Mouse (Mus musculus) hindbrain, embryonic 10.5 days (tissue): Measurements from ENCODE around the gene Olfr1501. TPM values are rescaled to one million over a fixed set of nuclear protein-coding genes. Genes with fewer than 3 reads are reported as not detected.
"Not testable (repeated sequence)": the region's sequence is repeated elsewhere in the genome, so short reads cannot be mapped to it uniquely, and the experiment has no call there.

ENCODE experiments used
- DNase-seq: peaks from one replicate; pipeline ENCODE4 v3.0.0-alpha.2; 2017; ENCODE audit warnings: low spot score
- H3K27ac ChIP-seq: fragments of 300-500 bp; sonication (generic); 2 replicates; pipeline ENCODE4 v1.5.1; 2016; ENCODE audit warnings: mild to moderate bottlenecking, moderate library complexity
- H3K27me3 ChIP-seq: fragments of 300-500 bp; sonication (generic); 2 replicates; pipeline ENCODE4 v1.6.1; 2016; ENCODE audit warnings: mild to moderate bottlenecking; ENCODE audit not compliant: poor library complexity, insufficient read depth, severe bottlenecking
- H3K36me3 ChIP-seq: fragments of 300-500 bp; sonication (generic); 2 replicates; pipeline ENCODE4 v1.6.1; 2016; ENCODE audit warnings: mild to moderate bottlenecking, moderate library complexity
- H3K4me1 ChIP-seq: fragments of 300-500 bp; sonication (generic); replicated peaks from 2 replicates; pipeline ENCODE4 v1.6.1; 2016; ENCODE audit warnings: mild to moderate bottlenecking
- H3K4me3 ChIP-seq: fragments of 300-500 bp; sonication (generic); 2 replicates; pipeline ENCODE4 v1.5.1; 2016; ENCODE audit warnings: mild to moderate bottlenecking, moderate library complexity
- H3K9me3 ChIP-seq: fragments of 300-500 bp; sonication (generic); 2 replicates; pipeline ENCODE4 v1.6.1; 2016; ENCODE audit warnings: mild to moderate bottlenecking, moderate library complexity
- WGBS: fragments of 180-500 bp; shearing (Covaris S2); methylation state at CpG from one replicate; pipeline ENCODE4 v1.1.7; 2016; 5-methylcytosine and 5-hydroxymethylcytosine counted together
- polyA plus RNA-seq: library from polyadenylated mRNA; unstranded; fragments of >200 nt; fragmentation: Nextera tagmentation; extraction: Ambion mirVana; gene quantifications from 2 replicates; pipeline ENCODE4 v1.2.1, GENCODE M21; 2016

The Olfr1501 gene
- not detected in 2 replicates for polyA plus RNA-seq

DNA sequence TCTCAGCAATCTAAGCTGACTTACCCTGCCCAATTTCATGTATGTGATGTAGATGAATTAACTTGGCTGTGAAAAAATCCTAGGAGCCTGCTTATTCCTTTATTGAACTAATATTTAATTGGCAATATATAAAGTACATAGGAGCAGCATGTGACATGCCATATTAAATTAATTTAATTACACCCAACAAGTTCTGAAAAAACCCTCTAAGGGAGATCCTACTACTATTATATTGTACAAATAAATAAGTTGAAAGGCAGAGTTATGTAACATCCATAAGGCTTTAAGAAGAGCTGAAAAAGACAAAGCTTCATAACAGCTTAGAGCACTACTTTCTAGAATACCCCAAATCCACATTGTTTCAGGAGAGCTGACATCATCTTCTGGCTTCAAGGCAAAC is at the start of gene Olfr1501:
Olfr1501 (minus strand) TSS at position 101 of the 400 bp plus-strand sequence.
- H3K27ac ChIP-seq, H3K36me3 ChIP-seq, H3K27me3 ChIP-seq, H3K4me3 ChIP-seq, H3K4me1 ChIP-seq, DNase-seq, H3K9me3 ChIP-seq: not testable (repeated sequence)

- WGBS = 62% methylated on average over 1 of the region's 1 CpGs
- H3K9me3 ChIP-seq = no peaks in the 10 kb centered on the region
- no peaks in the 10 kb centered on the region for H3K36me3 ChIP-seq
- no peak within 1 kb of the TSS for H3K27ac ChIP-seq
- no peak within 1 kb of the TSS for H3K4me3 ChIP-seq
- no peaks in the 10 kb centered on the region for H3K4me1 ChIP-seq
- H3K27me3 ChIP-seq = no peaks in the 10 kb centered on the region
- no peak for DNase-seq
Observed at GRCm38 (mm10) chr19:13897828-13898227, 47.3 kb upstream of the Olfr1501 start, which contains the start of gene Olfr1504. Olfr1504 (minus strand) TSS chr19:13897928.

- Histone ChIP-seq H3K36me3 (no peaks in the 10 kb centered on the region), H3K27ac (no peak within 1 kb of the TSS), H3K9me3 (no peaks in the 10 kb centered on the region), H3K27me3 (no peaks in the 10 kb centered on the region), H3K4me1 (no peaks in the 10 kb centered on the region), H3K4me3 (no peak within 1 kb of the TSS)
- DNase-seq = no peak
- 92% methylated on average over 1 of the region's 1 CpGs for WGBS
Observed at GRCm38 (mm10) chr19:13861495-13861894, 11.0 kb upstream of the Olfr1501 start, which contains the start of gene Olfr1502. Olfr1502 (plus strand) TSS chr19:13861795.

DNA sequence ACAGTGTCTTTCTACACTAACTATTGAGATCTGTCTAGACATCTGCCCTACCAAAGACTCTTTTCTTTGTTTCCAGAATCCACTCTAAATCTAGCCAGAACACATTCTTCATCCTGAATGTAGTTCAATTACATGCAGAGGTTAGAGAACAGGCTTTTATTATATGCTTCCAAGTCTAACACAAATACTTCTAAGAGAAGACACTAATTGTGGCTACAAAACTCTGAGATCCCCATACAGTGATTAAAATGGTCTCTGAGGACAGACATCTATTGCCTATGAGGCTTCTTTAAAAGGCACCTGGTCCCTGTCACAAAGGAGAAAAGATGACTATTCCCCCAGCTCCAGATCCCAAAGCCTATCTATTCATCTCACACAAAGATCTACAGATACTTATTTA is 20.1 kb downstream of the Olfr1501 start, which contains the start of gene Olfr1500:
Olfr1500 (minus strand) TSS at position 101 of the 400 bp plus-strand sequence.
- H3K4me3 ChIP-seq = no peak within 1 kb of the TSS
- H3K36me3 ChIP-seq = no peaks in the 10 kb centered on the region
- DNase-seq = no peak
- H3K27me3 ChIP-seq = no peaks in the 10 kb centered on the region
- no peaks in the 10 kb centered on the region for H3K4me1 ChIP-seq
- no peak within 1 kb of the TSS for H3K27ac ChIP-seq
- no peaks in the 10 kb centered on the region for H3K9me3 ChIP-seq

DNA sequence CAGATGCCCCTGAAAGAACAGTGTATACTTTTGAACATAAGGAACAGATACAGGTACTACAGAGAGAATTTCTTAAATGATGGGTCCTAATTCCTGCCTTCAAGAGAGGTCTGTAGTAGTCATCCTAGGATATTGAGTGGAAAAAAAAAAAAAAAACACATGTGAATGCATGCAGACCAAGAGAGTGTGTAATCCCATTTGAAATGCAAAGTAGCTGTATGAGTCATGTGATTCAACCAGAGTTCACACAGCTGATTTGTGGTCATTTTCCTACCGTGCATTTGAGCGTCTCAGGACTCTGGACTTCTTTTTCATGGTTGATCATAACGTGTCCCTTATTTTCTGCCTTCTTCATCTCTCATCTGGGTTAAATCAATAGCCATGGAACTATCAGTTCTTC is 22.0 kb downstream of the Olfr1501 start:
- Histone ChIP-seq H3K36me3 (no peaks in the 10 kb centered on the region), H3K27ac (no peak overlapping the region), H3K9me3 (no peaks in the 10 kb centered on the region), H3K27me3 (no peaks in the 10 kb centered on the region), H3K4me3 (no peak overlapping the region), H3K4me1 (no peaks in the 10 kb centered on the region)
- WGBS = 82% methylated on average over 3 of the region's 3 CpGs
- no peak for DNase-seq

DNA sequence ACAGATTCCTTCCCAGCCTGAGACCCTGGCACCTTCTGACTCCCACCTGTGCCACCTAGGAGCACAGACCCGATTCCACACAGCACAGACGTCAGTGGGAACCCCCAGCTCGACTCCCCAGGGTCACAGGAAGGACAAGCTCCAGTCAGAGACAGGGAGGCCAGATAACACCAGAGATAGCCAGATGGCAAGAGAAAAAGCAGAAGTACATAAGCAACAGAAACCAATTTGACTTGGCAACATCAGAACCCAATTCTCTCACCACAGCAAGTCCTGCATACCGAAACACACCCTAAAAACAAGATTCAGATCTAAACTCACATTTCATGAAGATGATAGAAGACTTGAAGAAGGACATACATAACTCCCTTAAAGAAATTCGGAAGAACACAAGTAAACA is 29.6 kb downstream of the Olfr1501 start:
- WGBS = 69% methylated on average over 5 of the region's 5 CpGs
- no peak overlapping the region for H3K4me3 ChIP-seq
- no peak overlapping the region for H3K27ac ChIP-seq
- no peak for DNase-seq
- H3K4me1 ChIP-seq = no peaks in the 10 kb centered on the region
- no peaks in the 10 kb centered on the region for H3K27me3 ChIP-seq
- H3K36me3 ChIP-seq = no peaks in the 10 kb centered on the region
- no peaks in the 10 kb centered on the region for H3K9me3 ChIP-seq

GRCm38 (mm10) chr19:13819347-13819746 is 31.1 kb downstream of the Olfr1501 start, which contains the start of gene Olfr1499:
Olfr1499 (minus strand) TSS chr19:13819447.
- no peak within 1 kb of the TSS for H3K4me3 ChIP-seq
- H3K27me3 ChIP-seq = no peaks in the 10 kb centered on the region
- no peaks in the 10 kb centered on the region for H3K4me1 ChIP-seq
- no peaks in the 10 kb centered on the region for H3K36me3 ChIP-seq
- no peak for DNase-seq
- no peaks in the 10 kb centered on the region for H3K9me3 ChIP-seq
- no peak within 1 kb of the TSS for H3K27ac ChIP-seq

- 36% methylated on average over 5 of the region's 5 CpGs for WGBS
- no peak for DNase-seq
- no peak overlapping the region for H3K27ac ChIP-seq
- no peaks in the 10 kb centered on the region for H3K4me1 ChIP-seq
- no peaks in the 10 kb centered on the region for H3K36me3 ChIP-seq
- no peaks in the 10 kb centered on the region for H3K27me3 ChIP-seq
- H3K4me3 ChIP-seq = no peak overlapping the region
- no peaks in the 10 kb centered on the region for H3K9me3 ChIP-seq
Observed at GRCm38 (mm10) chr19:13818827-13819226, 31.7 kb downstream of the Olfr1501 start.

DNA sequence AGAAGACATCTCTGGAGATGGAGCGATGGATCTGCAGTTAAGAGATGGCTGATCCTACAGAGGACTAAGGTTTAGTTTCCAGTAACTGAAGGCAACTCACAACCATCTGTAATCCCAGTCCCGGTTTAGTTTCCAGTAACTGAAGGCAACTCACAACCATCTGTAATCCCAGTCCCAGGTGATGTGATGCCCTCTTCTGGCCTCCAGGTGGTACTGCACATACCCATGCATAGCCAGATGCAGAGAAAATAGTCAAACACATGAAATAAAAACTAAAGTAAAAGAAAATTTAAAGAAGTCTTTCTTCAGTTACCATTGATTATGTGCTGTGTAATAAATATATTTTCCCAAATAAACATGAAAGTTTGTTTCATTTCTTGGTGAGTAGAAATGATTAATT is 37.7 kb downstream of the Olfr1501 start:
- no peaks in the 10 kb centered on the region for H3K36me3 ChIP-seq
- no peak overlapping the region for H3K4me3 ChIP-seq
- no peaks in the 10 kb centered on the region for H3K4me1 ChIP-seq
- no peaks in the 10 kb centered on the region for H3K9me3 ChIP-seq
- WGBS = 66% methylated on average over 2 of the region's 2 CpGs
- no peaks in the 10 kb centered on the region for H3K27me3 ChIP-seq
- no peak for DNase-seq
- H3K27ac ChIP-seq = no peak overlapping the region

GRCm38 (mm10) chr19:13805486-13805885 is 45.0 kb downstream of the Olfr1501 start:
- H3K36me3 ChIP-seq, H3K9me3 ChIP-seq, H3K27me3 ChIP-seq, H3K4me1 ChIP-seq, DNase-seq, H3K27ac ChIP-seq, H3K4me3 ChIP-seq: not testable (repeated sequence)
- WGBS = 68% methylated on average over 1 of the region's 1 CpGs

- Histone ChIP-seq H3K36me3 (no peaks in the 10 kb centered on the region), H3K4me1 (no peaks in the 10 kb centered on the region), H3K27me3 (no peaks in the 10 kb centered on the region), H3K4me3 (no peak within 1 kb of the TSS), H3K27ac (no peak within 1 kb of the TSS), H3K9me3 (no peaks in the 10 kb centered on the region)
- DNase-seq = no peak
Observed at GRCm38 (mm10) chr19:13798102-13798501, 52.4 kb downstream of the Olfr1501 start, which contains the start of gene Olfr1497. Olfr1497 (minus strand) TSS chr19:13798202.

Other genes with a start within 250 kb of the Olfr1501 start
- not detected in 2 replicates for gene Olfr1487, start 233.3 kb downstream of the Olfr1501 start, polyA plus RNA-seq
- gene Olfr1489, start 219.1 kb downstream of the Olfr1501 start, polyA plus RNA-seq = not detected in 2 replicates
- gene Olfr1490, start 199.6 kb downstream of the Olfr1501 start, polyA plus RNA-seq = not detected in 2 replicates
- gene Olfr1491, start 153.4 kb downstream of the Olfr1501 start, polyA plus RNA-seq = not detected in 2 replicates
- gene Olfr1493-ps1, start 127.4 kb downstream of the Olfr1501 start, polyA plus RNA-seq = not detected in 2 replicates
- gene Olfr1494, start 111.0 kb downstream of the Olfr1501 start, polyA plus RNA-seq = not detected in 2 replicates
- not detected in 2 replicates for gene Olfr1495, start 86.1 kb downstream of the Olfr1501 start, polyA plus RNA-seq
- not detected in 2 replicates for gene Olfr1496, start 72.8 kb downstream of the Olfr1501 start, polyA plus RNA-seq
- not detected in 2 replicates for gene Olfr1497, start 52.5 kb downstream of the Olfr1501 start, polyA plus RNA-seq
- gene Olfr1499, start 31.2 kb downstream of the Olfr1501 start, polyA plus RNA-seq = not detected in 2 replicates
- gene Olfr1500, start 20.2 kb downstream of the Olfr1501 start, polyA plus RNA-seq = not detected in 2 replicates
- not detected in 2 replicates for gene Olfr1502, start 11.1 kb upstream of the Olfr1501 start, polyA plus RNA-seq
- gene Olfr1504, start 47.2 kb upstream of the Olfr1501 start, polyA plus RNA-seq = not detected in 2 replicates
- gene Olfr1505, start 62.8 kb upstream of the Olfr1501 start, polyA plus RNA-seq = not detected in 2 replicates